Mouse (Mus musculus) cortical plate, adult 2 months (tissue): ENCODE data around the gene Zfp839.

Experiments
- CTCF ChIP-seq: fragments of 200-500 bp; IDR thresholded peaks from 2 replicates; pipeline ENCODE4 v1.5.1; 2011; ENCODE audit warnings: mild to moderate bottlenecking, control low read depth, low read length; ENCODE audit not compliant: insufficient read depth; ENCODE audit errors: extremely low read depth
- POLR2A ChIP-seq: fragments of 200-500 bp; IDR thresholded peaks from 2 replicates; pipeline ENCODE4 v1.6.1; 2011; ENCODE audit warnings: mild to moderate bottlenecking, low read length, control low read depth; ENCODE audit not compliant: insufficient read depth; ENCODE audit errors: extremely low read depth

GRCm38 (mm10) chr12:110835182-110835581 lies 14.9 kb upstream of the Zfp839 start:
- TF ChIP-seq CTCF (no peak), POLR2A (no peak)
